Mouse (Mus musculus) heart, adult 8-10 months (tissue): ENCODE measurements around the gene Wdr45. TPM values are rescaled to one million over a fixed set of nuclear protein-coding genes. Genes with fewer than 3 reads are reported as not detected.
"Not testable (repeated sequence)": the region's sequence is repeated elsewhere in the genome, so short reads cannot be mapped to it uniquely, and the experiment has no call there.

Source experiments
- DNase-seq: peaks from one replicate; pipeline ENCODE4 v3.0.0; 2022; ENCODE audit warnings: low spot score
- total RNA-seq, 4 experiments: library from RNA; stranded (reverse); gene quantifications; 2 replicates each; pipeline ENCODE4 v1.2.4; 2022

Gene Wdr45
- 10 to 100 TPM; 34.4 to 60.5 (median 46.7) TPM for total RNA-seq

GRCm38 (mm10) chrX:7714135-7714899 lies at the start of gene Wdr45:
TSS of gene Wdr45 (plus strand) at chrX:7714333.
- DNase-seq, result peak; percentile 92

- peak; percentile 41 for DNase-seq
Observed at GRCm38 (mm10) chrX:7664791-7665190, 49.3 kb upstream of the Wdr45 start.

GRCm38 (mm10) chrX:7665739-7666502 lies 48.2 kb upstream of the Wdr45 start:
- no peak for DNase-seq

- DNase-seq, result peak; percentile 67
Observed at GRCm38 (mm10) chrX:7670390-7670881, 43.7 kb upstream of the Wdr45 start.

GRCm38 (mm10) chrX:7670921-7671623 lies 43.1 kb upstream of the Wdr45 start, which contains the start of gene Plp2:
TSS of gene Plp2 (minus strand) at chrX:7671390.
- DNase-seq, result peak; percentile 24

- DNase-seq, result no peak
Observed at GRCm38 (mm10) chrX:7672739-7673138, 41.4 kb upstream of the Wdr45 start.

GRCm38 (mm10) chrX:7673578-7674281 lies 40.4 kb upstream of the Wdr45 start:
- no peak for DNase-seq

GRCm38 (mm10) chrX:7674284-7675000 lies 39.7 kb upstream of the Wdr45 start:
- no peak for DNase-seq

GRCm38 (mm10) chrX:7675001-7675380 lies 39.1 kb upstream of the Wdr45 start:
- no peak for DNase-seq

GRCm38 (mm10) chrX:7678986-7679385 lies 35.1 kb upstream of the Wdr45 start:
- no peak for DNase-seq

GRCm38 (mm10) chrX:7679405-7680056 lies 34.6 kb upstream of the Wdr45 start:
- peak; percentile 85 for DNase-seq

- DNase-seq, result no peak
Observed at GRCm38 (mm10) chrX:7680057-7680412, 34.1 kb upstream of the Wdr45 start.

- no peak for DNase-seq
Observed at GRCm38 (mm10) chrX:7680864-7681263, 33.3 kb upstream of the Wdr45 start, which contains the start of gene Magix. TSS of gene Magix (minus strand) at chrX:7681251.

- no peak for DNase-seq
Observed at GRCm38 (mm10) chrX:7688321-7688720, 25.8 kb upstream of the Wdr45 start.

GRCm38 (mm10) chrX:7690486-7690885 lies 23.6 kb upstream of the Wdr45 start:
- DNase-seq, result no peak

- peak; percentile 28 for DNase-seq
Observed at GRCm38 (mm10) chrX:7692862-7693261, 21.3 kb upstream of the Wdr45 start.

GRCm38 (mm10) chrX:7696520-7696919 lies 17.6 kb upstream of the Wdr45 start:
- DNase-seq, result no peak

GRCm38 (mm10) chrX:7696954-7697381 lies 17.2 kb upstream of the Wdr45 start, which contains the start of gene Gpkow:
TSS of gene Gpkow (plus strand) at chrX:7697131.
- peak; percentile 89 for DNase-seq

GRCm38 (mm10) chrX:7713764-7714134 lies 384 bp upstream of the Wdr45 start:
- not testable (repeated sequence) for DNase-seq

- not testable (repeated sequence) for DNase-seq
Observed at GRCm38 (mm10) chrX:7716058-7716457, 1.9 kb downstream of the Wdr45 start.
